Mouse (Mus musculus) urinary bladder, adult 2 months (tissue): ENCODE results near the gene Gm14444. TPM values are rescaled to one million over a fixed set of nuclear protein-coding genes. Genes with fewer than 3 reads are reported as not detected.
"Not testable (repeated sequence)": the region's sequence is repeated elsewhere in the genome, so short reads cannot be mapped to it uniquely, and the experiment has no call there.

Source experiments
- DNase-seq: peaks from one replicate; pipeline ENCODE4 v3.0.0; 2022; ENCODE audit warnings: low spot score
- polyA plus RNA-seq: library from polyadenylated mRNA; depleted of rRNA; stranded (reverse); fragments of >200 nt; gene quantifications from 2 replicates; pipeline ENCODE4 v1.2.3, GENCODE M21; 2012; rRNA removed

The Gm14444 gene
- 0.07 and 0.18 TPM in 2 replicates for polyA plus RNA-seq

GRCm38 (mm10) chr2:175010022-175010421 lies at the start of gene Gm14444:
Gene Gm14444, plus strand, starts transcription at chr2:175010241.
- not testable (repeated sequence) for DNase-seq

DNA sequence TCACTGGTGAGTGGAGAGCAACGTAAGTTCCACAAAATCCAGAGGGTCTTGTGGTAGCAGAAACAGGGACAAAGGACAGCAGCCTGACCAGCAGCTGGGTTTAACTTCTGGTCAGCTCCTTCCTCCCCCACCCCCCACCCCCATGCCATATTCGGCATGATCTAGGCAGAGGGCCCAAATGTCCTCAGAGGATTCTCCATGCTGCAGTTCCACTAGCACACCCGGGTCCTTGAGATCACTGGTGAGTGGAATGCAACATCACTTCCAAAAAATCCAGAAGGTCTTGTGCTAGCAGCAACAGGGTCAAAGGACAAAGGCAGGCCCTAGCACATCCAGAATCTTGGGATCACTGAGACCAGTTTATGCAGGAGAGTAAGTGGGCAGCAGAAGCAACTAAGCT lies 44.6 kb upstream of the Gm14444 start:
- not testable (repeated sequence) for DNase-seq

- not testable (repeated sequence) for DNase-seq
Measured at GRCm38 (mm10) chr2:175044268-175044667, 34.2 kb downstream of the Gm14444 start.

DNA sequence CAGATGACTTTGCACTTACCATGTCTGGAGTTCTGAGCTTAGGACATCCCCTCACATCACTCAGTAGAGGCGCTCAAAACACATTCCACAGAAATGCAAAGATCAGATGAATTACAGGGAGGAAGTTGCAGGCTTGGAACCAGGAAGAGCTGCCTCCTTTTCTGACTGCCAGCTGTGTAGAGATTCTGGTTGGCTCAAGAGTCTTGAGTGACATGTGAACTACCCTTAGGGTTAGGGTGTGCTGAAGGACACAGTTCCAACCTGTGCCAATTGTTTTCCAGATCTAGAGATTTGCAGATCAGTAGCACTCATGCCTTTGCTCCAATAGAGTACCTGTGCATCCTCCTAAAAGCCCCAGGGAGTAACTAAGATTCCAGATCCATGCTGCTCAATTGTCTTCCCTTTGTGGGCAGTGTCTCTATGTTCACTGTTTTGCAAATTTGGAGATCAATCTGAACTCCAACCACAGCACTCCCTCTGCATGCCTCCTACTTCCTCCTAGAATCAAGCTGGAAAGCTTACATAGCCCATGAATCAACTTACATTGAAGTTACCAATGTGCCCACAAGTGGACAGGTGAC lies 57.7 kb downstream of the Gm14444 start, which contains the start of gene Gm14393:
Gene Gm14393 (minus strand): TSS at position 101 of the 581 bp plus-strand sequence.
- DNase-seq = not testable (repeated sequence)

Other genes with a start within 250 kb of the Gm14444 start
- gene Edn3, start 249.6 kb upstream of the Gm14444 start, polyA plus RNA-seq = 3.5 and 5.4 TPM in 2 replicates
- 0.47 and 1.0 TPM in 2 replicates for gene Gm14393, start 57.5 kb downstream of the Gm14444 start, polyA plus RNA-seq
- 9.5 and 11.4 TPM in 2 replicates for gene Gm14399, start 131.8 kb downstream of the Gm14444 start, polyA plus RNA-seq
- 1.2 and 1.4 TPM in 2 replicates for gene Gm14443, start 165.6 kb downstream of the Gm14444 start, polyA plus RNA-seq
- gene Gm14391, start 196.7 kb downstream of the Gm14444 start, polyA plus RNA-seq = 12.6 and 12.8 TPM in 2 replicates